Mouse (Mus musculus): Measurements from ENCODE around the gene 5730596B20Rik.

Gene 5730596B20Rik

GRCm38 (mm10) chr6:52213119-52213986 lies 36.1 kb downstream of the 5730596B20Rik start, which contains the start of the genes Hoxa3 and Gm28308:
Gene Hoxa3 (minus strand): TSS chr6:52213336.
Gene Gm28308 (minus strand): TSS chr6:52213339.
- DNase-seq (ENCODE audit: low spot score): no peak

- DNase-seq (ENCODE audit: low spot score): no peak
Observed at GRCm38 (mm10) chr6:52214271-52214670, 37.0 kb downstream of the 5730596B20Rik start.

- no peak for DNase-seq (ENCODE audit: low spot score)
Observed at GRCm38 (mm10) chr6:52215070-52215469, 37.8 kb downstream of the 5730596B20Rik start.

GRCm38 (mm10) chr6:52215771-52216535 lies 38.7 kb downstream of the 5730596B20Rik start:
- no peak for DNase-seq (ENCODE audit: low spot score)

GRCm38 (mm10) chr6:52216691-52217458 lies 39.6 kb downstream of the 5730596B20Rik start:
- DNase-seq (ENCODE audit: low spot score): no peak

- no peak for DNase-seq (ENCODE audit: low spot score)
Observed at GRCm38 (mm10) chr6:52217459-52217768, 40.1 kb downstream of the 5730596B20Rik start.

- DNase-seq (ENCODE audit: low spot score): no peak
Observed at GRCm38 (mm10) chr6:52217895-52218642, 40.8 kb downstream of the 5730596B20Rik start.

GRCm38 (mm10) chr6:52218643-52219215 lies 41.4 kb downstream of the 5730596B20Rik start:
- DNase-seq (ENCODE audit: low spot score): no peak

GRCm38 (mm10) chr6:52219234-52219942 lies 42.1 kb downstream of the 5730596B20Rik start:
- no peak for DNase-seq (ENCODE audit: low spot score)

- no peak for DNase-seq (ENCODE audit: low spot score)
Observed at GRCm38 (mm10) chr6:52220003-52220864, 42.9 kb downstream of the 5730596B20Rik start.

- no peak for DNase-seq (ENCODE audit: low spot score)
Observed at GRCm38 (mm10) chr6:52220865-52221310, 43.6 kb downstream of the 5730596B20Rik start.

GRCm38 (mm10) chr6:52221337-52221992 lies 44.2 kb downstream of the 5730596B20Rik start, which contains the start of gene Hoxa7:
Gene Hoxa7 (minus strand): TSS chr6:52221854.
- DNase-seq (ENCODE audit: low spot score): peak; percentile 47

GRCm38 (mm10) chr6:52221993-52222685 lies 44.8 kb downstream of the 5730596B20Rik start:
- DNase-seq (ENCODE audit: low spot score): no peak

- DNase-seq (ENCODE audit: low spot score): no peak
Observed at GRCm38 (mm10) chr6:52222729-52223128, 45.4 kb downstream of the 5730596B20Rik start.

- no peak for DNase-seq (ENCODE audit: low spot score)
Observed at GRCm38 (mm10) chr6:52223939-52224760, 46.9 kb downstream of the 5730596B20Rik start.

GRCm38 (mm10) chr6:52224895-52225611 lies 47.8 kb downstream of the 5730596B20Rik start:
- no peak for DNase-seq (ENCODE audit: low spot score)

All from layer of hippocampus, adult 9-10 months (tissue).